Mouse (Mus musculus): Measurements from ENCODE around the gene Ppdpf.
"Not testable (repeated sequence)": the region's sequence is repeated elsewhere in the genome, so short reads cannot be mapped to it uniquely, and the experiment has no call there.

Gene Ppdpf

GRCm38 (mm10) chr2:181159091-181159514 is 27.9 kb upstream of the Ppdpf start:
- DNase-seq (ENCODE audit: low spot score): no peak

GRCm38 (mm10) chr2:181159771-181160170 is 27.3 kb upstream of the Ppdpf start:
- no peak for DNase-seq (ENCODE audit: low spot score)

- no peak for DNase-seq (ENCODE audit: low spot score)
Measured at GRCm38 (mm10) chr2:181160821-181161220, 26.2 kb upstream of the Ppdpf start.

- no peak for DNase-seq (ENCODE audit: low spot score)
Measured at GRCm38 (mm10) chr2:181166469-181166868, 20.6 kb upstream of the Ppdpf start.

DNA sequence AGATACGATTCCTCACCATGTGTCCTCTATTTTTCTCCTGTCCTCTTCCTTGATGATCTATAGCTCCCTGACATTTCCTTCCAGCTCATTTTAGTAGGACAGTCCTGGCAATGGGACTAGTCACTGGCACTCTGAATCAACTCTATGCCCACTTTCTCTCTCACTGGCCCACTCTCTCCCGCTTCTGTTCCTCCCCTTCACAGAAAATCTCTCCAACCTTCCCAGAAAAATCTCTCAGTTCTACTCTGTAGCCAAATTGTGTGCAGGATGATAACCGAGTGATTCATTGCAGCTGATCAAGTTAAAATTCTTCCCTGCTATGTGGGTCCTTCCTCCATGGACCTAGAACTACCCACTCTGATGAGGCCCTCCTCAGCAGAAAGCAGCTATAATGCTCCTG is 12.4 kb upstream of the Ppdpf start:
- DNase-seq (ENCODE audit: low spot score): no peak

GRCm38 (mm10) chr2:181178015-181178414 is 9.0 kb upstream of the Ppdpf start:
- DNase-seq (ENCODE audit: low spot score): no peak

- no peak for DNase-seq (ENCODE audit: low spot score)
Measured at GRCm38 (mm10) chr2:181178471-181178870, 8.6 kb upstream of the Ppdpf start.

DNA sequence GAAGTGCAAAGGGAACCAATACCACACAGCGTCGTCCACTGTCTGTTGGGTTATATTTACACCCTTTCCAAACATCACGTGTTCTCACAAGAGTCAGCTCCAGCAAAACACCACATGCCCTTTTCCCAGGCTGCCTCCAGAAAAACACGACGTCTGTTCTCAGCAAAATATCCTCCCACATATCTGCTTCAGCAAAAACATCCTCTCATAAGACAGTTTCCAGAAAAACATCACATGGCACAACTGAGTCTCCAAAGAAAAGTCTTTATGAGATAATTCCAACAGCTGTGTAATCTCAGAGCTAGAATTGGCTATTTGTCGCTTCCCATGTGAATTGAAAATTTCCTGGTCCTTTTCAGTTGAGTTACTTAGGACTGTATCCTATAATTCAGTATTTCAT is 6.1 kb upstream of the Ppdpf start:
- DNase-seq (ENCODE audit: low spot score): no peak

DNA sequence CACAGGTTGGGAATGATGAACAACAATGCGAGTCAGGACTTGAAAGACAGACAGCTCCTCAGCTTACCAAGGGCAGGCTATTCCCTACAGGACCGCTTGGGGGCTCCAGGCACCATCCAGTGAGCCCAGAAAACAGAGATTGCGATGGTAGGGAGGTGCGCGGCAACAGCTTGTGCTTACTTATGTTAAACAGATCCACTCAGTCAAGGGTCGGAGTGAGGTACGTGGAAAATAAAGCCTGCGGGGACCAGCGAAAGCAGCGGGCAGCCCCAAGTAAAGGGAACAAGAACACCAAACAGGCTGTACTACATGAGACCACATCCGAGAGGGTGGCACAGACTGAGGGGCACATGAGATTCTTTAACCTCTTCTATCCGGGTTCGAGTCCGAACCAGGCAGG is 412 bp upstream of the Ppdpf start:
- DNase-seq (ENCODE audit: low spot score): peak; percentile 70

DNA sequence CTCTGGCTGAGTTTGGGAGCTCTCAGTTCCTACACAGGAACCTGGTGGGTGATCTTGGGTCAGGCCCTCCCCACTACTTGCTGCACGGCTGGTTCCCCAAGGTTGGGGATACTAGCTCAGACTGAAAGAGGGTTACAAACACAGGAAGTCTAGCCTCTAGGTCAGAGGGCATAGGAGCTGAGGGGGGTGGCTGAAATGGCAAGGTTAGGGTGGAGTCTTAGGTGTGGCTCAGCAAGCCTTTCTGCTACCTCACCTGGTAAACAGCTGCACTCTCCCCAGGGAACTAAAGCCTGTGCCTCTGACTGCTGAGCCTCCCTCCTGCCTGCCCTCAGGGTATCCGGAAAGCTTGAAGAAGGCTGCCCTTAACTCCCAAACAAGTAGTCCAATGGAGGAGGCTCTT is 1.6 kb downstream of the Ppdpf start:
- DNase-seq (ENCODE audit: low spot score): no peak

GRCm38 (mm10) chr2:181189321-181189720 is 2.3 kb downstream of the Ppdpf start:
- no peak for DNase-seq (ENCODE audit: low spot score)

DNA sequence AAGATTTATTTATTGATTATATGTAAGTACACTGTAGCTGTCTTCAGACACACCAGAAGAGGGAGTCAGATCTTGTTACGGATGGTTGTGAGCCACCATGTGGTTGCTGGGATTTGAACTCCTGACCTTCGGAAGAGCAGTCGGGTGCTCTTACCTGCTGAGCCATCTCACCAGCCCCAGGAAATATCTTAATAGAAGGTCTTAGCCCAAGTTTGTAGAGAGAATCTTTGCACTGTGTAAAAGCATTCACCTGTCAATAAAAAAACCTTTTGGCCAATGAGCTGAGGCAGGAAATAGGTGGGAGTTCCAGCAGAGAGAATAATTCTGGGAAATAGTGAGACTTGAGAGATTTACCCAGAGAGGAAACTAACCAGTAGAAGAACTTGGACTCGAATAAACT is 4.3 kb downstream of the Ppdpf start:
- DNase-seq (ENCODE audit: low spot score): not testable (repeated sequence)

- no peak for DNase-seq (ENCODE audit: low spot score)
Measured at GRCm38 (mm10) chr2:181191936-181192335, 4.9 kb downstream of the Ppdpf start.

- no peak for DNase-seq (ENCODE audit: low spot score)
Measured at GRCm38 (mm10) chr2:181193044-181193443, 6.0 kb downstream of the Ppdpf start.

- no peak for DNase-seq (ENCODE audit: low spot score)
Measured at GRCm38 (mm10) chr2:181196628-181197300, 9.7 kb downstream of the Ppdpf start.

- no peak for DNase-seq (ENCODE audit: low spot score)
Measured at GRCm38 (mm10) chr2:181201606-181202005, 14.6 kb downstream of the Ppdpf start.

DNA sequence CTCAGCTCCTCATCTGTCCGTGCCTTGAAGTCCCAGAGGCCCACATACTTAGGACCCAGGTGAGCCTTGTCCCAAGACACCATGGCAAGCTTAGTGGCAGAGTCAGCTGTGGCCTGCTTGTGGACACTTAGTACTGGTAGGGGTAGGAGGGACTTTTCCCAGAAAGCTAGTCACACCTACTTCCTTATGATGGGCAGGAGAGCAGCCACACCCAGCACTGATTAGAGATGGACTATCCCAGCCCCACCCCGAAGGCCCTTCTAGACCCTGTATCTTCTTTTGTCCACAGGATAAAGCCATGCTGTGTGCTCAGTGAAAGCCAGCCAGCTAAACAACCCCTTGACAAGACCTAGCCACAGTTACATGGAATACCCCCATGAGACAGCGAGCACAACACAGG is 15.4 kb downstream of the Ppdpf start, which contains the start of gene Ptk6:
Gene Ptk6 (minus strand): TSS at position 368 of the 400 bp plus-strand sequence.
- DNase-seq (ENCODE audit: low spot score): no peak

GRCm38 (mm10) chr2:181202886-181203285 is 15.8 kb downstream of the Ppdpf start:
- no peak for DNase-seq (ENCODE audit: low spot score)

- DNase-seq (ENCODE audit: low spot score): no peak
Measured at GRCm38 (mm10) chr2:181205678-181206077, 18.6 kb downstream of the Ppdpf start.

- DNase-seq (ENCODE audit: low spot score): no peak
Measured at GRCm38 (mm10) chr2:181206118-181206517, 19.1 kb downstream of the Ppdpf start.

- no peak for DNase-seq (ENCODE audit: low spot score)
Measured at GRCm38 (mm10) chr2:181212389-181213020, 25.5 kb downstream of the Ppdpf start.

GRCm38 (mm10) chr2:181213021-181213445 is 26.0 kb downstream of the Ppdpf start, which contains the start of gene Srms:
Gene Srms (minus strand): TSS chr2:181213185.
- DNase-seq (ENCODE audit: low spot score): no peak

- DNase-seq (ENCODE audit: low spot score): no peak
Measured at GRCm38 (mm10) chr2:181216037-181216436, 29.0 kb downstream of the Ppdpf start.
